Mouse (Mus musculus) forebrain, embryonic 16.5 days (tissue): ENCODE data around the gene Ms4a13. TPM values are rescaled to one million over a fixed set of nuclear protein-coding genes. Genes with fewer than 3 reads are reported as not detected.

Experiments used
- polyA plus RNA-seq: library from polyadenylated mRNA; unstranded; fragments of >200 nt; fragmentation: Nextera tagmentation; extraction: Ambion mirVana; gene quantifications from 2 replicates; pipeline ENCODE4 v1.2.1, GENCODE M21; 2015

The Ms4a13 gene
- polyA plus RNA-seq, 1 experiment from 2014 or later: not detected

Other genes starting within 250 kb of the Ms4a13 start
- 18.8 TPM in 2 replicates for gene Ccdc86, start 247.5 kb downstream of the Ms4a13 start, polyA plus RNA-seq
- gene Ms4a10, start 222.1 kb downstream of the Ms4a13 start, polyA plus RNA-seq: not detected in 2 replicates
- 0.51 and 0.87 TPM in 2 replicates for gene Ms4a15, start 203.5 kb downstream of the Ms4a13 start, polyA plus RNA-seq
- not detected in 2 replicates for gene Ms4a18, start 178.7 kb downstream of the Ms4a13 start, polyA plus RNA-seq
- gene Ms4a8a, start 115.6 kb downstream of the Ms4a13 start, polyA plus RNA-seq: not detected in 2 replicates
- not detected in 2 replicates for gene 1700017D01Rik, start 65.9 kb downstream of the Ms4a13 start, polyA plus RNA-seq
- not detected in 2 replicates for gene 1700025F22Rik, start 31.4 kb downstream of the Ms4a13 start, polyA plus RNA-seq
- gene Ms4a12, start 35.7 kb upstream of the Ms4a13 start, polyA plus RNA-seq: not detected in 2 replicates
- gene Ms4a1, start 69.5 kb upstream of the Ms4a13 start, polyA plus RNA-seq: not detected in 2 replicates
- gene Ms4a5, start 87.1 kb upstream of the Ms4a13 start, polyA plus RNA-seq: not detected in 2 replicates
- not detected in 2 replicates for gene Ms4a14, start 117.7 kb upstream of the Ms4a13 start, polyA plus RNA-seq
- 2.0 and 2.1 TPM in 2 replicates for gene Ms4a7, start 139.4 kb upstream of the Ms4a13 start, polyA plus RNA-seq
- gene Ms4a4a, start 178.8 kb upstream of the Ms4a13 start, polyA plus RNA-seq: 1.3 and 1.8 TPM in 2 replicates
- gene Ms4a4c, start 208.0 kb upstream of the Ms4a13 start, polyA plus RNA-seq: not detected in 2 replicates
- not detected in 2 replicates for gene Ms4a4b, start 246.8 kb upstream of the Ms4a13 start, polyA plus RNA-seq